Mouse (Mus musculus): Measurements from ENCODE around the gene Pigo. TPM values are rescaled to one million over a fixed set of nuclear protein-coding genes. Genes with fewer than 3 reads are reported as not detected.

The Pigo gene
- polyA plus RNA-seq, 1 experiment from 2014 or later, result 22.5 TPM

DNA sequence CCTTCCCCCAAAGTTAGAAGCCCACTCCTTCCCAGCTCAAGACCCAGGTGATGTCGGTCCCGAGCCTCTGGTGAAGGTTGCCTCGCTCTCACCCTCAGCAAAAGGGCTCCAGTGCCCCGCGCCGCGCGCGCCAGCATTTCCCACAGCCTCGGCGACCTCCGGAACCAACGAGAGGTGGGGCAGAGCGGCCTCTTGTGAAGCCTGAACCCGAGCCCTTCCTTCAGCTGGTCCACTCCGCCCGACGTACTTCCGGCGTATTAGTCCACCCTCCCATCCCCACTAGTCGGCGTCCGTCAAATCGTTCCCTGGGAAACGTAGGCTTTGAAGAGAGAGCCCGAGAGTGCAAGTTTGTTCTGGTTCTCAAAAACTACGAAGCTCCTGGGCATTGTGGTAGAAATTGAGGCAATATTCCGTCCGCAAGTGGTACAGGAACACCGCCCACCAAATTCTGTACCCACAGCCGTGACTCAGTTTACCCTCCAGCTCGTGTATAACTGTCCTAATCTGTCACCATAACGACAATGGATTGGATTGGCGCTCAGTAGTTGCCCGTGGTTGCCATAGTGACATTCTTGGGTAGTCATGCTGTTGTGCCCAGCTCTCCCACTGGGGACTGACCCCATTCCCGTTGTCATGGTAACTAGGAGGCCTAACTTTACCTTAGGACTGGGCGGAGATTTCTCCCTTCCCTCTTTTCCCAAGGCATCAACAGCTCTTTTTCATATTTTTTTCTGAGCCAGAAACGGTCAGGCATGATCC lies 5.8 kb upstream of the Pigo start, which contains the start of gene Stoml2:
Gene Stoml2, minus strand, starts transcription at position 474 of the 759 bp plus-strand sequence.
- Histone ChIP-seq H3K27me3 (replicated peaks; ENCODE audit: control insufficient read depth, insufficient read depth, low read length) (no peaks in the 10 kb centered on the region), H3K36me3 (ENCODE audit: control insufficient read depth, insufficient read depth, low read length) (peaks cover 35% of the 10 kb centered on the region), H3K4me1 (replicated peaks; ENCODE audit: control insufficient read depth, insufficient read depth, low read length) (peaks cover 18% of the 10 kb centered on the region), H3K4me2 (peak within 1 kb of the TSS; percentile 89), H3K9ac (ENCODE audit: low read depth, low read length) (peak within 1 kb of the TSS; percentile 99), H3K9me3 (ENCODE audit: control insufficient read depth, low read length) (no peaks in the 10 kb centered on the region), H3K4me3 (ENCODE audit: low read depth, low read length) (peak within 1 kb of the TSS; percentile 90), H3K27ac (ENCODE audit: low read depth, low read length) (peak within 1 kb of the TSS; percentile 84)
- DNase-seq (ENCODE audit: low spot score) (peak; percentile 87), ATAC-seq (replicated peaks; ENCODE audit: low FRiP score) (peak; percentile 97)
- WGBS, result 1% methylated on average over 38 of the region's 38 CpGs

- H3K9ac ChIP-seq (ENCODE audit: low read depth, low read length), result peak overlapping the region; percentile 99
- no peaks in the 10 kb centered on the region for H3K27me3 ChIP-seq (replicated peaks; ENCODE audit: control insufficient read depth, insufficient read depth, low read length)
- WGBS, result under 1% methylated on average over 28 of the region's 28 CpGs
- peak overlapping the region; percentile 89 for H3K4me2 ChIP-seq
- no peaks in the 10 kb centered on the region for H3K9me3 ChIP-seq (ENCODE audit: control insufficient read depth, low read length)
- H3K27ac ChIP-seq (ENCODE audit: low read depth, low read length), result peak overlapping the region; percentile 84
- DNase-seq (ENCODE audit: low spot score) (peak; percentile 61), ATAC-seq (replicated peaks; ENCODE audit: low FRiP score) (peak; percentile 62)
- peak overlapping the region; percentile 90 for H3K4me3 ChIP-seq (ENCODE audit: low read depth, low read length)
- peaks cover 31% of the 10 kb centered on the region for H3K36me3 ChIP-seq (ENCODE audit: control insufficient read depth, insufficient read depth, low read length)
- peaks cover 15% of the 10 kb centered on the region for H3K4me1 ChIP-seq (replicated peaks; ENCODE audit: control insufficient read depth, insufficient read depth, low read length)
Observed at GRCm38 (mm10) chr4:43030780-43031230, 5.2 kb upstream of the Pigo start.

- ATAC-seq (replicated peaks; ENCODE audit: low FRiP score), result no peak
- WGBS, result 59% methylated on average over 9 of the region's 9 CpGs
- peak overlapping the region; percentile 89 for H3K4me2 ChIP-seq
Observed at GRCm38 (mm10) chr4:43030352-43030751, 4.7 kb upstream of the Pigo start.

GRCm38 (mm10) chr4:43029749-43030148 lies 4.1 kb upstream of the Pigo start:
- Histone ChIP-seq H3K27ac (ENCODE audit: low read depth, low read length) (no peak overlapping the region), H3K4me2 (peak overlapping the region; percentile 89)
- ATAC-seq (replicated peaks; ENCODE audit: low FRiP score), result no peak

More at GRCm38 (mm10) chr4:43030352-43030751, 4.7 kb upstream of the Pigo start:
- Histone ChIP-seq H3K27me3 (replicated peaks; ENCODE audit: control insufficient read depth, insufficient read depth, low read length) (no peaks in the 10 kb centered on the region), H3K27ac (ENCODE audit: low read depth, low read length) (peak overlapping the region; percentile 84; the same call in 1 of the 2 replicates), H3K4me3 (ENCODE audit: low read depth, low read length) (peak overlapping the region; percentile 90), H3K9me3 (ENCODE audit: control insufficient read depth, low read length) (no peaks in the 10 kb centered on the region), H3K4me1 (replicated peaks; ENCODE audit: control insufficient read depth, insufficient read depth, low read length) (peaks cover 15% of the 10 kb centered on the region), H3K36me3 (ENCODE audit: control insufficient read depth, insufficient read depth, low read length) (peaks cover 31% of the 10 kb centered on the region), H3K9ac (ENCODE audit: low read depth, low read length) (peak overlapping the region; percentile 99)
- DNase-seq (ENCODE audit: low spot score), result no peak

GRCm38 (mm10) chr4:43029121-43029520 lies 3.5 kb upstream of the Pigo start:
- H3K27ac ChIP-seq (ENCODE audit: low read depth, low read length), result no peak overlapping the region
- no peak for DNase-seq (ENCODE audit: low spot score)
- no peak for ATAC-seq (replicated peaks; ENCODE audit: low FRiP score)

More at GRCm38 (mm10) chr4:43029749-43030148, 4.1 kb upstream of the Pigo start:
- DNase-seq (ENCODE audit: low spot score), result no peak
- peaks cover 31% of the 10 kb centered on the region for H3K36me3 ChIP-seq (ENCODE audit: control insufficient read depth, insufficient read depth, low read length)
- no peaks in the 10 kb centered on the region for H3K27me3 ChIP-seq (replicated peaks; ENCODE audit: control insufficient read depth, insufficient read depth, low read length)
- no peaks in the 10 kb centered on the region for H3K9me3 ChIP-seq (ENCODE audit: control insufficient read depth, low read length)
- WGBS, result 92% methylated on average over 9 of the region's 9 CpGs
- peaks cover 20% of the 10 kb centered on the region for H3K4me1 ChIP-seq (replicated peaks; ENCODE audit: control insufficient read depth, insufficient read depth, low read length)
- H3K9ac ChIP-seq (ENCODE audit: low read depth, low read length), result peak overlapping the region; percentile 99
- peak overlapping the region; percentile 90 for H3K4me3 ChIP-seq (ENCODE audit: low read depth, low read length)

DNA sequence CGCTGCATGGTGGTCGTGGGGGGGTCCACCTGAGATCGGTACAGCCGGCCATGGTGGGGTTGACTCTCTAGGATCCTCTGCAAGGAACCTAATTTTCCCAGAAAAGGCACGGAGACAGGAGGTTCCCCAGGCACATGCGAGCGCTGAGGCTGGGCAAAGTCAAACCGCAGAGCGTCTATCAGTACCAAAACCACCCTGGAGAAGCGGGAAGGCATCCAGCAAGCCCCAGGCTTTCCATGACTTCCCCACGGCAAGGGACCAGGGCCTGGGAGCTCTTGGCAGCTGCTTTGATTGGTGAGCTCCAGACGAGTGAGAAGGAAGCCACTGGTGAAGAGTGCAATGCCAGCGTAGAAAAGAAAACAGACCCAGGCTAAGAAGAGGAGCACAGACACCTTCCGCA lies 946 bp downstream of the Pigo start:
- no peak for DNase-seq (ENCODE audit: low spot score)

More at GRCm38 (mm10) chr4:43029121-43029520, 3.5 kb upstream of the Pigo start:
- Histone ChIP-seq H3K9ac (ENCODE audit: low read depth, low read length) (no peak overlapping the region), H3K36me3 (ENCODE audit: control insufficient read depth, insufficient read depth, low read length) (peaks cover 31% of the 10 kb centered on the region), H3K4me1 (replicated peaks; ENCODE audit: control insufficient read depth, insufficient read depth, low read length) (peaks cover 24% of the 10 kb centered on the region), H3K4me2 (no peak overlapping the region), H3K9me3 (ENCODE audit: control insufficient read depth, low read length) (no peaks in the 10 kb centered on the region), H3K27me3 (replicated peaks; ENCODE audit: control insufficient read depth, insufficient read depth, low read length) (no peaks in the 10 kb centered on the region), H3K4me3 (ENCODE audit: low read depth, low read length) (no peak overlapping the region)
- WGBS, result 87% methylated on average over 7 of the region's 7 CpGs

GRCm38 (mm10) chr4:43021341-43021740 lies 4.3 kb downstream of the Pigo start:
- Histone ChIP-seq H3K4me1 (replicated peaks; ENCODE audit: control insufficient read depth, insufficient read depth, low read length) (peaks cover 9% of the 10 kb centered on the region), H3K27ac (ENCODE audit: low read depth, low read length) (no peak overlapping the region), H3K4me2 (no peak overlapping the region), H3K36me3 (ENCODE audit: control insufficient read depth, insufficient read depth, low read length) (peaks cover 27% of the 10 kb centered on the region), H3K9ac (ENCODE audit: low read depth, low read length) (no peak overlapping the region), H3K4me3 (ENCODE audit: low read depth, low read length) (no peak overlapping the region), H3K9me3 (ENCODE audit: control insufficient read depth, low read length) (no peaks in the 10 kb centered on the region), H3K27me3 (replicated peaks; ENCODE audit: control insufficient read depth, insufficient read depth, low read length) (no peaks in the 10 kb centered on the region)
- no peak for ATAC-seq (replicated peaks; ENCODE audit: low FRiP score)
- no peak for DNase-seq (ENCODE audit: low spot score)
- WGBS, result 86% methylated on average over 17 of the region's 17 CpGs

More for the DNA sequence above, 946 bp downstream of the Pigo start:
- Histone ChIP-seq H3K27me3 (replicated peaks; ENCODE audit: control insufficient read depth, insufficient read depth, low read length) (no peaks in the 10 kb centered on the region), H3K4me1 (replicated peaks; ENCODE audit: control insufficient read depth, insufficient read depth, low read length) (peaks cover 13% of the 10 kb centered on the region), H3K9ac (ENCODE audit: low read depth, low read length) (peak overlapping the region; percentile 67), H3K9me3 (ENCODE audit: control insufficient read depth, low read length) (no peaks in the 10 kb centered on the region), H3K4me3 (ENCODE audit: low read depth, low read length) (peak overlapping the region; percentile 56), H3K4me2 (peak overlapping the region; percentile 78), H3K36me3 (ENCODE audit: control insufficient read depth, insufficient read depth, low read length) (peaks cover 46% of the 10 kb centered on the region), H3K27ac (ENCODE audit: low read depth, low read length) (peak overlapping the region; percentile 56; the same call in 1 of the 2 replicates)
- WGBS, result 81% methylated on average over 14 of the region's 14 CpGs
- no peak for ATAC-seq (replicated peaks; ENCODE audit: low FRiP score)

DNA sequence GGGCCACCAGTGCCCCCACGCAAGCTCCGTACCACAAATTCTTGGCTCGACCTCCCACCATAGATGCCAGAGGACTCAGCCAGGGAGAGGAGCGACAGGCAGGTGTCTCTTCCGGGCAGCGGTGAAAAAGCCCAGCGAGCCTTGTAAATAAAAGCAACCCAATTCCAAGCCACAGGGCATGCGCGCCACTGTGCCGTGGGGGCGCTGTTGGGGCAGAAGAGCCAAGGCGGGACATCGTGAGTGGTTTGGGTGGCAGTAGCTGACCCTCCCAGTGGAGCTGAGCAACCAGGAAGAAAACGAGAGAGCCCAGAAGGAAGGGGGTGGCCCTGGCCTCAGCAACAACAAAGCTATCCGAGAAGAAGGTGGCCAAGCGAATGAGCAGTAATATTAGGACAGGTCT lies 4.7 kb downstream of the Pigo start:
- Histone ChIP-seq H3K4me2 (no peak overlapping the region), H3K27me3 (replicated peaks; ENCODE audit: control insufficient read depth, insufficient read depth, low read length) (no peaks in the 10 kb centered on the region), H3K36me3 (ENCODE audit: control insufficient read depth, insufficient read depth, low read length) (peaks cover 27% of the 10 kb centered on the region), H3K27ac (ENCODE audit: low read depth, low read length) (no peak overlapping the region), H3K9me3 (ENCODE audit: control insufficient read depth, low read length) (no peaks in the 10 kb centered on the region), H3K4me1 (replicated peaks; ENCODE audit: control insufficient read depth, insufficient read depth, low read length) (peaks cover 9% of the 10 kb centered on the region), H3K9ac (ENCODE audit: low read depth, low read length) (no peak overlapping the region), H3K4me3 (ENCODE audit: low read depth, low read length) (no peak overlapping the region)
- 87% methylated on average over 16 of the region's 16 CpGs for WGBS
- ATAC-seq (replicated peaks; ENCODE audit: low FRiP score) (no peak), DNase-seq (ENCODE audit: low spot score) (no peak)

Data from liver, embryonic 11.5 days (tissue).